Mouse (Mus musculus): ENCODE data around the gene Gm13941. TPM values are rescaled to one million over a fixed set of nuclear protein-coding genes. Genes with fewer than 3 reads are reported as not detected.

Gm13941 gene
- not detected in 2 replicates for polyA plus RNA-seq (2014; fragmentation: Nextera tagmentation; extraction: Ambion mirVana)

DNA sequence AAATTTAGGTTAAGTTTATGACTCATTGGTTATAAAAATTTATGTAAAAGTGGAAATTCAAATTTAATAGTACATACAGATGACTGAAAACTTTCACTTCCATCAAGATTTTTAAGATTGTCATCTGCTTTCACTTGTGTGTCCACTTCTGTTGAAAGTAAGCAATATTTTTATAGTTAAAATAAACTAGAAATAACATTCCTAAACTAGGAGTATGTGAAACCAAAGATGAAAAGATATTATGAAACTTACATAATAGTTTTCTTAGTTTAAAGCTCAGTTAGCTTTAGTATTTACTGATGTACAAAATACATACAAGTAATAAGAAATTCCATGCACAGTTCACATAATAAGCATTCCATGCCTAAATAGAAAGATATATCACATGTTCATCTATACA, at the start of gene Gm13941:
TSS of gene Gm13941 (minus strand) at position 101 of the 400 bp plus-strand sequence.
- H3K27me3 ChIP-seq (replicated peaks; ENCODE audit: control insufficient read depth, insufficient read depth, low read length) = no peaks in the 10 kb centered on the region
- no peak within 1 kb of the TSS for H3K4me2 ChIP-seq (ENCODE audit: low read length)
- DNase-seq (ENCODE audit: low spot score) = no peak

DNA sequence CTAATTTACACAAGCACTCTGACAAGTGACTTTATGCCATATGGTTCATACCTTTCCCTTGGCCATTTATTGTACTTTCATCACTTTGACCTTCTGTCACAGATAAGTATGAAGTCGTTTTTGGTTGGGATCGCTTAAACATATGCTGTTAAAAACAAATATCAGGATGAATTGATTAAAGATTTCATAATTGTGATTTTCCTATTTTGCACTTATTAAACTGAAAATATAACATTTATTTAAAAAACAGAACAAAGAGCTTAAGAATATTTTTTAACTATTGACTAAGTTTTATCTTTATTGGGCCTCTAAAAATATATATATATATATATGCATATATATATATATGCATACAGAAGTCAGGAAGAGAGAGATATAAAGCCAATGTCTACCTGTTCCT, 47.1 kb upstream of the Gm13941 start, which contains the start of gene Gm15130:
TSS of gene Gm15130 (minus strand) at position 101 of the 400 bp plus-strand sequence.
- 76% methylated on average over 2 of the region's 2 CpGs for WGBS
- H3K27ac ChIP-seq (ENCODE audit: low read depth) = no peak within 1 kb of the TSS
- no peaks in the 10 kb centered on the region for H3K4me1 ChIP-seq (replicated peaks; ENCODE audit: control insufficient read depth, insufficient read depth, low read length)
- no peaks in the 10 kb centered on the region for H3K9me3 ChIP-seq (ENCODE audit: control insufficient read depth, low read length)
- no peak within 1 kb of the TSS for H3K4me2 ChIP-seq (ENCODE audit: low read length)
- no peak within 1 kb of the TSS for H3K4me3 ChIP-seq (ENCODE audit: low read depth, low read length)
- DNase-seq (ENCODE audit: low spot score) (no peak), ATAC-seq (replicated peaks; ENCODE audit: low FRiP score, low TSS enrichment, low read depth) (no peak)
- H3K36me3 ChIP-seq (ENCODE audit: control insufficient read depth, insufficient read depth, low read length) = no peaks in the 10 kb centered on the region
- H3K9ac ChIP-seq (ENCODE audit: low read length) = no peak within 1 kb of the TSS
- no peaks in the 10 kb centered on the region for H3K27me3 ChIP-seq (replicated peaks; ENCODE audit: control insufficient read depth, insufficient read depth, low read length)

More for the DNA sequence above, at the start of gene Gm13941:
- H3K4me3 ChIP-seq (ENCODE audit: low read depth, low read length) = no peak within 1 kb of the TSS
- no peaks in the 10 kb centered on the region for H3K36me3 ChIP-seq (ENCODE audit: control insufficient read depth, insufficient read depth, low read length)
- no peaks in the 10 kb centered on the region for H3K4me1 ChIP-seq (replicated peaks; ENCODE audit: control insufficient read depth, insufficient read depth, low read length)
- no peak within 1 kb of the TSS for H3K27ac ChIP-seq (ENCODE audit: low read depth)
- no peak for ATAC-seq (replicated peaks; ENCODE audit: low FRiP score, low TSS enrichment, low read depth)
- H3K9ac ChIP-seq (ENCODE audit: low read length) = no peak within 1 kb of the TSS
- H3K9me3 ChIP-seq (ENCODE audit: control insufficient read depth, low read length) = no peaks in the 10 kb centered on the region

DNA sequence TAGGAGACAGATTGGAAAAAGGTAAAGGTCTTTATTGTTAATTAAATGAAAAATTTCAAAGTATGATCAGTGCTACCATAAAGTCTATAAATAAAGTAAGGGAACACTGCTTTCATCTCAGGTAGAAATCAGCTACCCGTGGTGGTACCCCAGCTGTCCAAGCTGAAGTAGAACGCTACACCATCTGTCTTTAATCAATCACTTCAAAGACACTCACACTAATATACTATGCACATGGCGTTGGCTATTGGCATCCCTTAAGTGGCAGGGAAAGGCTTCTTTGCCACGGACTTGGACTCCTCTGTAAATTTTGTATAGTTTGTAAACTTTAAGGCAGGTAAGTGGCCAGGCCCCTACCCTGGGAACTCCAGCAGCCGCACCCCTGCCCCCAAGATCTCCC, 30.0 kb upstream of the Gm13941 start:
- Histone ChIP-seq H3K4me3 (ENCODE audit: low read depth, low read length) (no peak overlapping the region), H3K9ac (ENCODE audit: low read length) (no peak overlapping the region), H3K9me3 (ENCODE audit: control insufficient read depth, low read length) (no peaks in the 10 kb centered on the region), H3K4me1 (replicated peaks; ENCODE audit: control insufficient read depth, insufficient read depth, low read length) (no peaks in the 10 kb centered on the region), H3K27me3 (replicated peaks; ENCODE audit: control insufficient read depth, insufficient read depth, low read length) (no peaks in the 10 kb centered on the region), H3K4me2 (ENCODE audit: low read length) (no peak overlapping the region), H3K27ac (ENCODE audit: low read depth) (no peak overlapping the region), H3K36me3 (ENCODE audit: control insufficient read depth, insufficient read depth, low read length) (no peaks in the 10 kb centered on the region)
- DNase-seq (ENCODE audit: low spot score) (no peak), ATAC-seq (replicated peaks; ENCODE audit: low FRiP score, low TSS enrichment, low read depth) (no peak)
- WGBS = 60% methylated on average over 5 of the region's 5 CpGs

DNA sequence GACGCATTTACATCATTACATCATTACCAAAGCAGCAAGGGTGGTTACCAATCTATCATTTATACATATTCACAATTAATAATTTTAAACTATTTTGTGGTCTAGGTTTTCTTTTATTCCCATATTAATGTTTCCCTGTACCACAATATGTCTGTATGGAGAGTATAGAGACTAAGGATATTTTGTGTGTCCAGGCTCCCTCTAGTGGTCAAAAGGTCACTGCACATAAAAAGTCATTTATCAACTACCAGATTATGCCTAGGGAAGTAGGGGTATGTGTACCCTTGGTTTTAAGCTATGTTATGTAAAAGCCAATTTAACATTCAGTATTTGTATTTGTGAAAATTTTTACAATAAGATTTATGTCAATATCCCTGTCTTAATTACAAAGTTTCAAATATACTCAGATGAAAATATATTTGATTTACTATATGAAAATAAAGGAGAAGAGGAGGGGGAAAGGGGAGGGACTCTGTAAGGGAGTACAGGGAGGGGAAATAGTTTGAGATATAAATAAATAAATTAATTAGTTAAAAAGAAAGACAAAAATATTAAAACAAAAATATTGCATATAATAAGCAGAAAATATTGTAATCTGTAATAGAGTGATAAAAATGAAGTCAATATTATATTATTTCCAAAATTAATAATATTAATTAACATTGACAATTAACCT, 47.1 kb downstream of the Gm13941 start:
- ATAC-seq (replicated peaks; ENCODE audit: low FRiP score, low TSS enrichment, low read depth) (peak; percentile 72), DNase-seq (ENCODE audit: low spot score) (no peak)
- no peak overlapping the region for H3K9ac ChIP-seq (ENCODE audit: low read length)
- no peaks in the 10 kb centered on the region for H3K27me3 ChIP-seq (replicated peaks; ENCODE audit: control insufficient read depth, insufficient read depth, low read length)
- no peaks in the 10 kb centered on the region for H3K9me3 ChIP-seq (ENCODE audit: control insufficient read depth, low read length)
- no peak overlapping the region for H3K27ac ChIP-seq (ENCODE audit: low read depth)
- WGBS = 90% methylated on average over 1 of the region's 1 CpGs
- no peaks in the 10 kb centered on the region for H3K36me3 ChIP-seq (ENCODE audit: control insufficient read depth, insufficient read depth, low read length)
- no peaks in the 10 kb centered on the region for H3K4me1 ChIP-seq (replicated peaks; ENCODE audit: control insufficient read depth, insufficient read depth, low read length)
- no peak overlapping the region for H3K4me3 ChIP-seq (ENCODE audit: low read depth, low read length)
- H3K4me2 ChIP-seq (ENCODE audit: low read length) = no peak overlapping the region

Other genes starting within 250 kb of the Gm13941 start
- gene Ano3, start 155.1 kb downstream of the Gm13941 start, polyA plus RNA-seq (2014; fragmentation: Nextera tagmentation; extraction: Ambion mirVana) = 0.09 and 0.30 TPM in 2 replicates
- gene Gm15130, start 47.0 kb upstream of the Gm13941 start, polyA plus RNA-seq (2014; fragmentation: Nextera tagmentation; extraction: Ambion mirVana) = not detected in 2 replicates
- not detected in 2 replicates for gene 4930430A15Rik, start 123.6 kb upstream of the Gm13941 start, polyA plus RNA-seq (2014; fragmentation: Nextera tagmentation; extraction: Ambion mirVana)
- gene Olfr1275, start 129.3 kb upstream of the Gm13941 start, polyA plus RNA-seq (2014; fragmentation: Nextera tagmentation; extraction: Ambion mirVana) = not detected in 2 replicates
- gene Olfr1276, start 148.5 kb upstream of the Gm13941 start, polyA plus RNA-seq (2014; fragmentation: Nextera tagmentation; extraction: Ambion mirVana) = not detected in 2 replicates
- not detected in 2 replicates for gene Olfr1277, start 168.1 kb upstream of the Gm13941 start, polyA plus RNA-seq (2014; fragmentation: Nextera tagmentation; extraction: Ambion mirVana)
- gene Olfr1278, start 184.2 kb upstream of the Gm13941 start, polyA plus RNA-seq (2014; fragmentation: Nextera tagmentation; extraction: Ambion mirVana) = not detected in 2 replicates
- gene Olfr1279, start 194.7 kb upstream of the Gm13941 start, polyA plus RNA-seq (2014; fragmentation: Nextera tagmentation; extraction: Ambion mirVana) = not detected in 2 replicates
- not detected in 2 replicates for gene Olfr1280, start 208.0 kb upstream of the Gm13941 start, polyA plus RNA-seq (2014; fragmentation: Nextera tagmentation; extraction: Ambion mirVana)
- gene Olfr1281, start 220.5 kb upstream of the Gm13941 start, polyA plus RNA-seq (2014; fragmentation: Nextera tagmentation; extraction: Ambion mirVana) = not detected in 2 replicates
- not detected in 2 replicates for gene Olfr1282, start 230.1 kb upstream of the Gm13941 start, polyA plus RNA-seq (2014; fragmentation: Nextera tagmentation; extraction: Ambion mirVana)

All from intestine, embryonic 14.5 days (tissue).